Mouse (Mus musculus): ENCODE measurements around the gene Olfr508. TPM values are rescaled to one million over a fixed set of nuclear protein-coding genes. Genes with fewer than 3 reads are reported as not detected.
"Not testable (repeated sequence)": the region's sequence is repeated elsewhere in the genome, so short reads cannot be mapped to it uniquely, and the experiment has no call there.

Gene Olfr508
- polyA plus RNA-seq (2016; fragmentation: Nextera tagmentation; extraction: Ambion mirVana) = not detected in 2 replicates

GRCm38 (mm10) chr7:108629694-108630093 is at the start of gene Olfr508:
TSS of gene Olfr508 (plus strand) at chr7:108629994.
- H3K9me3 ChIP-seq (replicated peaks) = 0 out of 2 replicates have a peak, but pooled peaks cover 3% of the 10 kb centered on the region
- no peaks in the 10 kb centered on the region for H3K36me3 ChIP-seq
- H3K27me3 ChIP-seq (replicated peaks) = no peaks in the 10 kb centered on the region
- 73% methylated on average over 3 of the region's 3 CpGs for WGBS
- no peak within 1 kb of the TSS for H3K4me2 ChIP-seq
- no peak within 1 kb of the TSS for H3K9ac ChIP-seq
- no peak within 1 kb of the TSS for H3K27ac ChIP-seq (ENCODE audit: poor library complexity, severe bottlenecking)
- no peaks in the 10 kb centered on the region for H3K4me1 ChIP-seq (replicated peaks)
- no peak for ATAC-seq (ENCODE audit: insufficient number of reproducible peaks, low FRiP score)
- no peak within 1 kb of the TSS for H3K4me3 ChIP-seq

- 88% methylated on average over 1 of the region's 1 CpGs for WGBS
- Histone ChIP-seq H3K4me2 (no peak overlapping the region), H3K4me1 (replicated peaks) (no peaks in the 10 kb centered on the region), H3K9me3 (replicated peaks) (peaks cover 9% of the 10 kb centered on the region; the same call in 1 of the 2 replicates), H3K36me3 (no peaks in the 10 kb centered on the region), H3K9ac (no peak overlapping the region), H3K27me3 (replicated peaks) (no peaks in the 10 kb centered on the region), H3K27ac (ENCODE audit: poor library complexity, severe bottlenecking) (no peak overlapping the region), H3K4me3 (no peak overlapping the region)
- ATAC-seq (ENCODE audit: insufficient number of reproducible peaks, low FRiP score) = no peak
Measured at GRCm38 (mm10) chr7:108589797-108590196, 40.0 kb upstream of the Olfr508 start.

- WGBS = 70% methylated on average over 3 of the region's 3 CpGs
- ATAC-seq (ENCODE audit: insufficient number of reproducible peaks, low FRiP score) = not testable (repeated sequence)
Measured at GRCm38 (mm10) chr7:108601916-108602315, 27.9 kb upstream of the Olfr508 start.

DNA sequence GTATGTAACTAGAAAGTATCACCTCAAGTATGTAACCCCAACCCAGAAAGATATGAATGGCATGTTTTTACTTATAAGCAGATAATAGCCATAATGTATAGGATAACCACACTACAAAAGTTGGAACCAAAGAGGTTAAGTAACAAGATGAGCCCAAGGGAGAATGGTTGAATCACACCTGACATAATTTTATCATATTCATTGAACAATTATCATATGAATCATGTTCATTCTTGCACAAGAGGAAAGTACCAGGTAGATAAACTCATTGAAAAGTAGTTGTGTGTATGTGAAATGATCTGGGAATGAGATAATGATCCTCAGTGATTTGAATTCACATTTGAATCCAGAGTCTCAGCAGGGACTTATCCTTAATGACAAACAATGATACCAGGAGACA is 19.3 kb upstream of the Olfr508 start, which contains the start of gene Olfr506:
Olfr506 (plus strand) TSS at position 301 of the 400 bp plus-strand sequence.
- Histone ChIP-seq H3K9ac (no peak within 1 kb of the TSS), H3K4me2 (no peak within 1 kb of the TSS), H3K36me3 (no peaks in the 10 kb centered on the region), H3K4me1 (replicated peaks) (no peaks in the 10 kb centered on the region), H3K27me3 (replicated peaks) (no peaks in the 10 kb centered on the region), H3K9me3 (replicated peaks) (no peaks in the 10 kb centered on the region), H3K27ac (ENCODE audit: poor library complexity, severe bottlenecking) (no peak within 1 kb of the TSS), H3K4me3 (no peak within 1 kb of the TSS)
- no peak for ATAC-seq (ENCODE audit: insufficient number of reproducible peaks, low FRiP score)

More at GRCm38 (mm10) chr7:108601916-108602315, 27.9 kb upstream of the Olfr508 start:
- not testable (repeated sequence) for H3K4me2 ChIP-seq; H3K27me3 ChIP-seq (replicated peaks); H3K4me3 ChIP-seq; H3K27ac ChIP-seq (ENCODE audit: poor library complexity, severe bottlenecking); H3K9ac ChIP-seq; H3K9me3 ChIP-seq (replicated peaks); H3K4me1 ChIP-seq (replicated peaks); H3K36me3 ChIP-seq

GRCm38 (mm10) chr7:108614110-108614509 is 15.7 kb upstream of the Olfr508 start:
- no peak overlapping the region for H3K4me2 ChIP-seq
- H3K4me3 ChIP-seq = no peak overlapping the region
- ATAC-seq (ENCODE audit: insufficient number of reproducible peaks, low FRiP score) = no peak
- no peaks in the 10 kb centered on the region for H3K36me3 ChIP-seq
- WGBS = 78% methylated on average over 2 of the region's 2 CpGs
- H3K9ac ChIP-seq = no peak overlapping the region
- H3K9me3 ChIP-seq (replicated peaks) = no peaks in the 10 kb centered on the region
- no peaks in the 10 kb centered on the region for H3K27me3 ChIP-seq (replicated peaks)
- H3K27ac ChIP-seq (ENCODE audit: poor library complexity, severe bottlenecking) = no peak overlapping the region
- no peaks in the 10 kb centered on the region for H3K4me1 ChIP-seq (replicated peaks)

GRCm38 (mm10) chr7:108616781-108617180 is 13.0 kb upstream of the Olfr508 start:
- not testable (repeated sequence) for H3K4me3 ChIP-seq; ATAC-seq (ENCODE audit: insufficient number of reproducible peaks, low FRiP score); H3K27ac ChIP-seq (ENCODE audit: poor library complexity, severe bottlenecking); H3K36me3 ChIP-seq; H3K9ac ChIP-seq; H3K27me3 ChIP-seq (replicated peaks); H3K9me3 ChIP-seq (replicated peaks); H3K4me2 ChIP-seq; H3K4me1 ChIP-seq (replicated peaks)
- WGBS = 54% methylated on average over 3 of the region's 3 CpGs

GRCm38 (mm10) chr7:108621514-108621913 is 8.3 kb upstream of the Olfr508 start, which contains the start of gene Olfr507:
TSS of gene Olfr507 (plus strand) at chr7:108621814.
- no peaks in the 10 kb centered on the region for H3K36me3 ChIP-seq
- H3K4me2 ChIP-seq = no peak within 1 kb of the TSS
- no peak within 1 kb of the TSS for H3K4me3 ChIP-seq
- WGBS = 67% methylated on average over 2 of the region's 2 CpGs
- H3K27ac ChIP-seq (ENCODE audit: poor library complexity, severe bottlenecking) = no peak within 1 kb of the TSS
- no peak for ATAC-seq (ENCODE audit: insufficient number of reproducible peaks, low FRiP score)
- no peaks in the 10 kb centered on the region for H3K4me1 ChIP-seq (replicated peaks)
- no peak within 1 kb of the TSS for H3K9ac ChIP-seq
- no peaks in the 10 kb centered on the region for H3K27me3 ChIP-seq (replicated peaks)
- H3K9me3 ChIP-seq (replicated peaks) = 0 out of 2 replicates have a peak, but pooled peaks cover 3% of the 10 kb centered on the region

DNA sequence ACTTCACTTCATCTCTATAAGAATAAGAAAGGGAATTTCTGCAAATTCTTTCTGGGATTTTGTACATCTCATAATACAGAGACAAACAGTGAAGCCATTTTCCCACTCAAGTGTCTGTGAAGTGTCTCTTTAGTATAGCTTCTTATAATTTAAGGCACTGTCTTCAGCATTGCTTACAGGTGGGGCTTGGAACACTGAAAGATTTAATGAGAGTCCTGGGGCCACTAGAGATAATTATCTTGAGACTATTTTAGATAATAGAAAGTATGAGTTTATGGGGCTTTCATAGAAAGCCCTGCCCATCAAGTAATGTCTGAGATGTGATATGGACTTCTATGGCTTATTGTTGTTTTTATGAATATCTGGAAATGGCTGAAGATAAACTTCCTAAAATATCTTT is 22.0 kb downstream of the Olfr508 start, which contains the start of gene Olfr509:
Olfr509 (minus strand) TSS at position 101 of the 400 bp plus-strand sequence.
- no peak within 1 kb of the TSS for H3K4me2 ChIP-seq
- no peaks in the 10 kb centered on the region for H3K27me3 ChIP-seq (replicated peaks)
- ATAC-seq (ENCODE audit: insufficient number of reproducible peaks, low FRiP score) = no peak
- H3K9me3 ChIP-seq (replicated peaks) = 0 out of 2 replicates have a peak, but pooled peaks cover 2% of the 10 kb centered on the region
- H3K9ac ChIP-seq = no peak within 1 kb of the TSS
- H3K27ac ChIP-seq (ENCODE audit: poor library complexity, severe bottlenecking) = no peak within 1 kb of the TSS
- H3K36me3 ChIP-seq = no peaks in the 10 kb centered on the region
- no peaks in the 10 kb centered on the region for H3K4me1 ChIP-seq (replicated peaks)
- H3K4me3 ChIP-seq = no peak within 1 kb of the TSS

GRCm38 (mm10) chr7:108662419-108662818 is 32.6 kb downstream of the Olfr508 start:
- Histone ChIP-seq H3K27me3 (replicated peaks) (no peaks in the 10 kb centered on the region), H3K9me3 (replicated peaks) (0 out of 2 replicates have a peak, but pooled peaks cover 4% of the 10 kb centered on the region), H3K4me2 (no peak overlapping the region), H3K27ac (ENCODE audit: poor library complexity, severe bottlenecking) (no peak overlapping the region), H3K9ac (no peak overlapping the region), H3K4me1 (replicated peaks) (no peaks in the 10 kb centered on the region), H3K4me3 (no peak overlapping the region), H3K36me3 (no peaks in the 10 kb centered on the region)
- ATAC-seq (ENCODE audit: insufficient number of reproducible peaks, low FRiP score) = no peak
- WGBS = 68% methylated on average over 3 of the region's 3 CpGs

DNA sequence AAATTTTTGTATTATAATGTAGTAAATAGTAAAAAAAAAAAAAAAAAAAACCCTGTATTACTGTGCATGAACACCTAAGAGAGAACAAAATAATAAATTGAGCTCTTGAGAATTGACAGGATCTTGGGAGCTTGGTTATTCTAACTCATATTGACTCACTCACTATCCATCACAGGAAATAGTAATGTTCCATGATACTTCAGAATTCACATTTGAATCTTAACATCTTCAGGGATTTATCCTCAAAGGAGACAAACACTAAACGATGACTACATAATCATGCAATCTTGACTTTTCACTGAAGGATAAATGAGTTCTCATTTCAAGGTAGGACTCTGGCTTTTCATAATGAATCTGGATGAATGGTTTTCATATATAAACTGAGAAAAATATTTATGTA is 36.3 kb downstream of the Olfr508 start, which contains the start of gene Olfr510:
Olfr510 (plus strand) TSS at position 301 of the 400 bp plus-strand sequence.
- H3K27ac ChIP-seq (ENCODE audit: poor library complexity, severe bottlenecking) = no peak within 1 kb of the TSS
- H3K4me2 ChIP-seq = no peak within 1 kb of the TSS
- no peak for ATAC-seq (ENCODE audit: insufficient number of reproducible peaks, low FRiP score)
- 73% methylated on average over 1 of the region's 1 CpGs for WGBS
- no peak within 1 kb of the TSS for H3K9ac ChIP-seq
- H3K27me3 ChIP-seq (replicated peaks) = no peaks in the 10 kb centered on the region
- no peaks in the 10 kb centered on the region for H3K36me3 ChIP-seq
- H3K9me3 ChIP-seq (replicated peaks) = 0 out of 2 replicates have a peak, but pooled peaks cover 5% of the 10 kb centered on the region
- H3K4me3 ChIP-seq = no peak within 1 kb of the TSS
- no peaks in the 10 kb centered on the region for H3K4me1 ChIP-seq (replicated peaks)

- no peaks in the 10 kb centered on the region for H3K4me1 ChIP-seq (replicated peaks)
- H3K36me3 ChIP-seq = no peaks in the 10 kb centered on the region
- H3K27ac ChIP-seq (ENCODE audit: poor library complexity, severe bottlenecking) = no peak overlapping the region
- 0 out of 2 replicates have a peak, but pooled peaks cover 13% of the 10 kb centered on the region for H3K9me3 ChIP-seq (replicated peaks)
- H3K4me2 ChIP-seq = no peak overlapping the region
- WGBS = 78% methylated on average over 1 of the region's 1 CpGs
- no peak overlapping the region for H3K9ac ChIP-seq
- no peak for ATAC-seq (ENCODE audit: insufficient number of reproducible peaks, low FRiP score)
- H3K4me3 ChIP-seq = no peak overlapping the region
- no peaks in the 10 kb centered on the region for H3K27me3 ChIP-seq (replicated peaks)
Measured at GRCm38 (mm10) chr7:108671058-108671457, 41.3 kb downstream of the Olfr508 start.

- no peak for ATAC-seq (ENCODE audit: insufficient number of reproducible peaks, low FRiP score)
- 81% methylated on average over 4 of the region's 4 CpGs for WGBS
- Histone ChIP-seq H3K9me3 (replicated peaks) (peaks cover 14% of the 10 kb centered on the region), H3K4me3 (no peak overlapping the region), H3K4me2 (no peak overlapping the region), H3K9ac (no peak overlapping the region), H3K27me3 (replicated peaks) (no peaks in the 10 kb centered on the region), H3K36me3 (no peaks in the 10 kb centered on the region), H3K4me1 (replicated peaks) (no peaks in the 10 kb centered on the region), H3K27ac (ENCODE audit: poor library complexity, severe bottlenecking) (no peak overlapping the region)
Measured at GRCm38 (mm10) chr7:108678886-108679285, 49.1 kb downstream of the Olfr508 start.

All from heart, embryonic 12.5 days (tissue).